ENCODE assay signal across 8 mouse cellular contexts in the genomic region with DNA sequence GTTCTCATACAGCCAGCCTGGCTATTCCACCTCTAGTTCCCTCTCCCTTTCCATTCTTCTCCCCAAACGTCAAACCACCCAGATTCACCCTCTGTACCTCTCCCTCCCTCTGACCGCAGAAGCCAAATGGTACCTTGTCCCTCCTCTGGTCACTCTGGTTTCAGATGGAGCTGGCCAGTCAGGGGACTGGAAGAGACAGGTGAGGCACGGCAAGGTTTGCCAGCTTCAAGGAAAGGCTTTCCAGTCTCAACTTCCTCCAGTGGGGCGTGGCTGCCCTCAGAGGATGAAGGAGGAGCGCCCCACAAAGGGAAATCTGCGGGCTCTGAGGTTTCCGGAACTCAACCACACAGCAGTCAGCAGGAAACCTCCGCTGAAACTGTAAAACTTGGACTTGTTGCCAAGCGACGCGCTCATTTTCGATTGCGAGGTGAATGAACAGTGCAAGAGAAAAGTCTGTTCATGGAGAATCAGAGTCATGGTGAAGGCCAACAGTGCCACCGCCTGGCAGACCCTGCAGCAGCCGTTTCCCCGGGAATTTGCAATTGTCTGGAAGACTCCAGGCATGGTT. TPM values are rescaled to one million over a fixed set of nuclear protein-coding genes. Genes with fewer than 3 reads are reported as not detected.
DNase-seq lines count a peak whose midpoint lies in the region; ATAC-seq lines count a peak whose summit lies in the region.

TSS of gene Styk1 (minus strand) at position 246 of the 568 bp plus-strand sequence.

- ATAC-seq in hindbrain, embryonic 11.5 days (ENCODE audit: low FRiP score): peak; percentile 88
- ATAC-seq in lung, embryonic 16.5 days (ENCODE audit: low read depth): peak; percentile 95

- no peaks in the 10 kb centered on the region for H3K4me1 ChIP-seq in hindbrain, embryonic 11.5 days (replicated peaks; ENCODE audit: control insufficient read depth, insufficient read depth, low read length)
- H3K4me1 ChIP-seq in lung, embryonic 16.5 days (replicated peaks; ENCODE audit: control insufficient read depth, insufficient read depth, low read length): no peaks in the 10 kb centered on the region

- WGBS in hindbrain, embryonic 11.5 days: under 1% methylated on average over 16 of the region's 16 CpGs
- WGBS in lung, embryonic 16.5 days: under 1% methylated on average over 16 of the region's 16 CpGs

- peak within 1 kb of the TSS; percentile 45 for H3K4me2 ChIP-seq in hindbrain, embryonic 11.5 days (replicated peaks; ENCODE audit: low read depth, low read length)
- H3K4me2 ChIP-seq in lung, embryonic 16.5 days (ENCODE audit: low read depth, low read length): peak within 1 kb of the TSS; percentile 47

- DNase-seq in MEL-GATA-1-ER (ENCODE audit: extremely low read depth, low read depth): peak; percentile 79
- DNase-seq in cerebellum, adult 9-10 months: peak; percentile 72
- peak; percentile 75 to 89 for DNase-seq in frontal cortex, adult 2 months (ENCODE audit: extremely low spot score in 1 of 2, low spot score in 1 of 2)
- DNase-seq in hindbrain, embryonic 11.5 days (ENCODE audit: low spot score): peak; percentile 79
- DNase-seq in layer of hippocampus, adult 9-11 months: peak; percentile 72
- DNase-seq in ovary, postnatal 10 days (ENCODE audit: low spot score): peak; percentile 29
- DNase-seq in thymus, postnatal 10 days (ENCODE audit: low spot score in 2 of 2): peak; percentile 72

- H3K4me3 ChIP-seq in hindbrain, embryonic 11.5 days (ENCODE audit: low read depth, low read length): peak within 1 kb of the TSS; percentile 22
- peak within 1 kb of the TSS; percentile 28 for H3K4me3 ChIP-seq in lung, embryonic 16.5 days (ENCODE audit: low read length)

- H3K27me3 ChIP-seq in hindbrain, embryonic 11.5 days (ENCODE audit: control insufficient read depth, insufficient read depth, low read length): no peaks in the 10 kb centered on the region
- no peaks in the 10 kb centered on the region for H3K27me3 ChIP-seq in lung, embryonic 16.5 days (ENCODE audit: control insufficient read depth, insufficient read depth, low read depth, low read length)

- no peak within 1 kb of the TSS for H3K27ac ChIP-seq in hindbrain, embryonic 11.5 days (ENCODE audit: low read depth, low read length)
- H3K27ac ChIP-seq in lung, embryonic 16.5 days (ENCODE audit: low read length): no peak within 1 kb of the TSS

- no peak within 1 kb of the TSS for H3K9ac ChIP-seq in hindbrain, embryonic 11.5 days (ENCODE audit: low read depth, low read length)
- H3K9ac ChIP-seq in lung, embryonic 16.5 days (ENCODE audit: low read length): peak within 1 kb of the TSS; percentile 29; the same call in 1 of the 2 replicates

- H3K36me3 ChIP-seq in hindbrain, embryonic 11.5 days (ENCODE audit: control insufficient read depth, insufficient read depth, low read length): no peaks in the 10 kb centered on the region
- H3K36me3 ChIP-seq in lung, embryonic 16.5 days (ENCODE audit: control insufficient read depth, insufficient read depth, low read length): no peaks in the 10 kb centered on the region

- no peaks in the 10 kb centered on the region for H3K9me3 ChIP-seq in hindbrain, embryonic 11.5 days (ENCODE audit: control insufficient read depth, low read length)
- no peaks in the 10 kb centered on the region for H3K9me3 ChIP-seq in lung, embryonic 16.5 days (ENCODE audit: control insufficient read depth, low read length)

RNA-seq across cellular contexts. Expression of gene Styk1, which starts in this region (rescaled TPM):
- polyA plus RNA-seq in frontal cortex, adult 2 months (2012; rRNA removed): 0.44 TPM in 2 replicates
- polyA plus RNA-seq in hindbrain, embryonic 11.5 days (2014; fragmentation: Nextera tagmentation; extraction: Ambion mirVana): 1.1 TPM in 2 replicates
- 1.1 and 2.1 TPM in 2 replicates for polyA plus RNA-seq in lung, embryonic 16.5 days (2015; fragmentation: Nextera tagmentation; extraction: Ambion mirVana)

Comparison
In these comparisons a context has a peak if more than half of its experiments do, and no peak if none do; other contexts are left out.
1. Peak in DNase-seq in frontal cortex, adult 2 months; RNA of the gene not detected or under 1 TPM.
2. DNase-seq: peak in every context shown above with its lines; median percentile 82 in frontal cortex, adult 2 months; 79 in MEL-GATA-1-ER; 79 in hindbrain, embryonic 11.5 days; 72 in cerebellum, adult 9-10 months; 72 in layer of hippocampus, adult 9-11 months; 72 in thymus, postnatal 10 days; 29 in ovary, postnatal 10 days.